Mouse (Mus musculus): Measurements from ENCODE around the gene Lonp2.

DNA sequence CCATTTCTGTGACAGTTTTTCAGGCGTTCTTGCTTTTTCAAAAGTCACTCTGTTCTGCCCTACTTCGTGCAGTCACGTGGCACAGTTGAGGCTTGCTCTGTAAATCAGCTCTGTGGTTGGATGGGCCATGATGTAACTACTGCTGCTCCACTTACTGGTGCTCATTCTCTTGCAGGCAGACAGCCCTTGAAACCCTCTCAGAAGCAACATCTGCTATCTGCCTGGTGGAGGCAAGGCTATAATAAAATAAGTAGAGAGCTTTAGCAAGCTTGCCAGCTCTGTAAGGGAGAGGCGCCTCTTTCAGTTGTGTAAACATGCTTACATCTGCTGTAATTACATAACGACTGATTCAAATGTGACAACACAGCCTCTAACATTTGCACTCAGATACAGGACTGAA, 27.6 kb downstream of the Lonp2 start:
- TF ChIP-seq GATA1 (IDR thresholded peaks at IDR 0.05; ENCODE audit: borderline replicate concordance, low read length): no peak
- TF ChIP-seq TAL1 (conservative IDR thresholded peaks at IDR 0.05; ENCODE audit: low read depth, low read length): no peak
- no peak for TF ChIP-seq GATA2 (IDR thresholded peaks at IDR 0.05; ENCODE audit: borderline replicate concordance, low read depth, low read length)
